22 mouse cellular contexts compared by ENCODE assay signal in the genomic region with DNA sequence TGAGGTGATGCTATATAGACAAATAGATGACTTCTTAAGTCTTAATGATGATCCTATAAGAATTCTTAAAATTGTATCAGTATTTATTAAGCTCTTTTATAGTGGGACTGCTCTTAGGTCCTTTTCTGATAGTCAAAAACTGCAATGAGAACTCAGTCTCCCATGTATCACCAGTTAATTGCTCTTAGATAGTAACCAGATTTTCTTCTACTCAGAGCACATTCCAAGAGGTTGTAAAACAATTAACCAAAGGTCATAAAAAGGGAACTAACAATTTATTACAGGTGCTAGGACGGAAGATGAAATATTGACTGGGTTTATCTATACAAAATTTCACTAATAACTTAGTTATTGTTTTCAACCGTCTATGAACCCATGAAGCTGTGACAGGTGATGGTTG. TPM values are rescaled to one million over a fixed set of nuclear protein-coding genes. Genes with fewer than 3 reads are reported as not detected.
"Had no signal": no experiment of that assay in that cellular context is flagged by ENCODE, and none has a peak within 500 bp of the region (broad histone marks: within the 10 kb centered on the region; RNA-seq: fewer than 3 reads in every experiment).

No protein-coding gene starts in this region.

RNA-seq across cellular contexts. Expression of gene Mettl21e, which starts 21.7 kb away (rescaled TPM):
- polyA plus RNA-seq: limb, embryonic 10.5 days; limb, embryonic 11.5 days; limb, embryonic 12.5 days; limb, embryonic 13.5 days; liver, adult 2 months; liver, embryonic 11.5 days; liver, embryonic 12.5 days; liver, embryonic 13.5 days; liver, embryonic 14.5 days; liver, postnatal 0 days; macrophage; midbrain, embryonic 10.5 days; midbrain, embryonic 11.5 days; midbrain, embryonic 12.5 days; midbrain, embryonic 13.5 days; midbrain, embryonic 14.5 days; midbrain, embryonic 15.5 days; midbrain, embryonic 16.5 days; midbrain, postnatal 0 days; myocyte; neural tube, embryonic 11.5 days; neural tube, embryonic 12.5 days had no signal
